Mouse (Mus musculus) central nervous system, embryonic 18 days (tissue): ENCODE data around the gene Pappa. TPM values are rescaled to one million over a fixed set of nuclear protein-coding genes. Genes with fewer than 3 reads are reported as not detected.

Experiments
- polyA plus RNA-seq: library from polyadenylated mRNA; depleted of rRNA; stranded (reverse); fragments of >200 nt; gene quantifications from 2 replicates; pipeline ENCODE4 v1.2.3, GENCODE M21; 2012; rRNA removed

The Pappa gene
- polyA plus RNA-seq = 0.60 and 0.67 TPM in 2 replicates

GRCm38 (mm10) chr4:65123741-65124224 is at the start of gene Pappa:
Pappa (plus strand) TSS chr4:65124174.

